Mouse (Mus musculus) ES-CJ7 (cell line): Measurements from ENCODE around the gene Banf2.
A peak's percentile ranks its signal among the peaks of the same experiment; 100 is the strongest.

Experiments used
- DNase-seq: peaks from one replicate; pipeline ENCODE4 v3.0.0; 2011; ENCODE audit warnings: low read depth, low spot score

Banf2 gene

GRCm38 (mm10) chr2:144032664-144033063 is at the start of gene Banf2:
TSS of gene Banf2 (plus strand) at chr2:144033059.
- no peak for DNase-seq

- DNase-seq = no peak
These were observed 49.4 kb upstream of the Banf2 start for GRCm38 (mm10) chr2:143983482-143983881.

DNA sequence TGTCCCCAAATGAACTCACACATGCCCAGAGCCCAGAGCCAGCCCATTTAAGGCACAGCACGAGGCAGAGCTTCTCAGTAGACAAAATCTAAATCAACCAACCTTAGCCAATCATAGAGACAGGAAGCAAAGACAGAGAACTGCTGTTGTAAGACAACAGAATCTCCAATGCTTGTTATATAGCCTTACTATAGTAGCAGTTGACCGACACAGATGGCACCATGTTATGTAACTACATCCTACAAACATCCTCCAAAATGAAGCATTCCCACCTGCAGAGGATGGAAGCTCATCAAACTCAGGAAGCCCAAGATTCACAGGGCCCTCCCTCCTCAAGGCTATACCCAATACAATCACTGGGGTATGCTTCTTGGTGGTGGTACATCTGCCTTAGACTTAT is 45.4 kb upstream of the Banf2 start:
- no peak for DNase-seq

GRCm38 (mm10) chr2:143988016-143988415 is 44.8 kb upstream of the Banf2 start:
- no peak for DNase-seq

DNA sequence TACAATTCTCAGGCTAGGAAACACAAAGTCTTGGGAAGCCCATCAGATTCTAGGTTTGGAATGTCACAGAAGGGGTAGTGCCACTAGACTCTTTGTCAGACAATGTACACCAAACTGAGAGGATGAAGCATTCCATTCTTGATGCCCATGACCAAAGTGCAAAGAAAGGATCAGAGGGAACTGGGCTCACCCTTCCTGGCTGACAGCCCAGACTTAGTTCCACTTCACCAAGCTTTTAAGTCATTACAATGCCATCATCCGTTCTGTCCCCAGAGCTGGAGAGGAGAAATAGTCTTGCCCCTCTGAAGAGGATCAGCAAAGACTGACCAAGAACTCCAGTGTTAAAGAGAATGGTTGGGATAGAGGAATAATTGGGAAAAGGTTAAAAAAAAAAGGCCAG is 41.9 kb upstream of the Banf2 start:
- DNase-seq = no peak

GRCm38 (mm10) chr2:143991964-143992672 is 40.7 kb upstream of the Banf2 start:
- no peak for DNase-seq

- DNase-seq = no peak
These were observed 39.9 kb upstream of the Banf2 start for GRCm38 (mm10) chr2:143992977-143993376.

DNA sequence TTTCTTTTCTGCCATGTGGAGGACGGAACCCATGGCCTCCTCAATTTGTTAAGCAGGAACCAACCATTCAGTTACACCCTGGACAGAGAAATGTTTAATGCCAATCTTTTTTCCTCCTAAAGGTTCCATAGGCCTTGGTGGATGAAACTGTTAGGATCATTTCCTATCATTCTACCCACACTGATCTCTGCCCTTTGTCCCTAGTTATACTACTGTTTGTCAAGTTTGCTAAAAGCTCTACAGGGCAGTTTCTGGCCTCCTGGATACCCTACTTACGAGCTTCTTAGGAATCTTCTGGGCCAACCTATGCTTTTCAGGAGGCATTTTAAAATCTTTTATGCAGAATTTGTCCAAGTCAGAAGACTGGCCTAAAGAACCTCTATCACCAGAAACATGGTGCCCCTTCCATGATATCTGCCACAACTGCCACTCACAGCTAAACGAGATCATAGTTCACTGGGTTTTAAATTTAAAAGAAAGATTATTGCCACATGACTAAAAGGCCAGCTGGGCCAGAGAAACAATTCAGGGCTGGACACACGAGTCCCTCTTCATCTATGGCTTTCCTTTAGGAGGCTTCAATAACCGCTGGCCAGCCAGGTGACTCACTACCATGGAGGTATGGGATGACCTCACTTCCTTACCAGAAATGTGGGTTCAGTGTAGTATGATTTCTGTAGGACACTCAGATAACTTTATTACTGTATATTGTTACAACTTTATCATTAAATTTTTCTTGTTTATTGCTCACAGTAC is 30.5 kb upstream of the Banf2 start:
- DNase-seq = no peak

GRCm38 (mm10) chr2:144003544-144003943 is 29.3 kb upstream of the Banf2 start:
- DNase-seq = no peak

DNA sequence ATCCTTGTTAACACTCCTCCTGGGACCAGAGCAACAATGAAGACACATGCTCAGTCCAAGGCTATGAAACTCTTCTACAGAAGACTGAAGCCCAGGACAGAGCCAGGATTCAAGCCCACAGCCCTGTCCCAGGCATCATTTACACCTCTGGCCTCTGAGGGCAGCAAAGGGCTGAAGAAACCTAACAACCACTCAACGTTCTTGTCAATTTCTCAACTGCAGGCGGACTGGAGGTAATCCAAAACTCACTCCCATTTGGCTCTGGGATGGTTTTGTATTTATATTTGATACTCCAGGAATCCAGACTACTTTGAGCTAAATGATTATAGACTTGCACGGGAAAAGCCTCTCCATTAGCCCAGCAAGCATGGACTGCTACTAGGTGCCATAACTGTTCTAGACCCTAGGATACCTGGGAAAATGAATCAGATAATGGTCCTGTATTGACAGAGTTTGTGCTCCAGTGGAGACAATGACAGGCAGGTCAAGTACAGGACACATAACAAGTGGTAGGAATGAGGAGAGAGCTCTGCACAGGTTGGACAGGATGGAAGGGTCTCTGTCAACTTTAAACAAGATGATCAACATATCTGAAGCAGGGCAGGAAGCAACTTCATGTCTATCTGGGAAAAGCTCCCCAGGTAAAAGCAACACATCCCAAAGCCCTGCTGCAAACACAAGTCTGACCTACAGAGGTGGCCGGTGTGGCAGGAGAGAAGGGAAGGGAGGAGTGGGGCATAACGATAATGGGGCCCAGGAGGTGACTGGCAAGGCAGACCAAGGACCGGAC is 27.5 kb upstream of the Banf2 start:
- DNase-seq = no peak

- no peak for DNase-seq
These were observed 26.2 kb upstream of the Banf2 start for GRCm38 (mm10) chr2:144006686-144007085.

GRCm38 (mm10) chr2:144007211-144007610 is 25.6 kb upstream of the Banf2 start:
- no peak for DNase-seq

- no peak for DNase-seq
These were observed 23.8 kb upstream of the Banf2 start for GRCm38 (mm10) chr2:144009081-144009480.

- peak; percentile 12 for DNase-seq
These were observed 23.1 kb upstream of the Banf2 start for GRCm38 (mm10) chr2:144009551-144010281.

DNA sequence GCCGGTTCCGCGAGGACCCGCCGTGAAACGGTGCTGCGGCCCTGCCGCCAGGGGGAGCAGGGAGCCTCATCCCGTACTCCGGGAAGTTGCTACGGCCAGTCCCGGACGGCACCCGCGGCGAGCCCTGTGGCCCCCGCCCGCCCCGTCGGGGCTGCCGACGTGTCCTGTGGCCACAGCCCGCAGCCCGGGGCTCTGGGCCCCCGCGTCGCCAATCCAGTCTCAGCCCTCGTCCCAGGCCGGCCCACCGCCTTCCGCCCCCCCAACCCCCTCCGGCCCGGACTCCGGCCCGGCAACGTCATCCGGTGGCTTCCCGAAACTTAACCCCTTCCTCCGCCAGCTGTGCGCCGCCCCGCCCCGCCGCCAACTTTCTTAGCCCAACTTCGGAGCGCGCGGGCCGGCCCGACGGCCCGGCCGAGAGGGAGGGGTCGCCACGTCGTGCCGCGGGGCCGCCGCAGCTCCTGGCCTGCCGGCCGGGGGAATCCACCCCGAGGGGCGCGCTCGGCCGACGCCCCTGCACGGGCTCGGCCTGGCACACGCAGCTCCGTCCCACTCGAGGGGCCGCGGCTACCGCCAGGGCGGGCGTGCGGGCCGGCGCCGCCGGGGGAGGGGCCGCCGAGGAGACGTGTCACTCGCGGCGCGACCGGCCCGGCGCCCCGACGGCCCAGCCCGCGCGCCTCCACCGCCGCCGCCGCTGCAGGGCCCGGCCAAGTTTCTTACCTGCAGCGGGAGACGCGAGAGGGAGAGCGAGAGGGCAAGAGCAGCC is 22.4 kb upstream of the Banf2 start:
- DNase-seq = peak; percentile 63

GRCm38 (mm10) chr2:144011080-144011551 is 21.7 kb upstream of the Banf2 start, which contains the start of gene Rrbp1:
TSS of gene Rrbp1 (minus strand) at chr2:144011263.
- peak; percentile 97 for DNase-seq

- DNase-seq = no peak
These were observed 18.8 kb upstream of the Banf2 start for GRCm38 (mm10) chr2:144014051-144014450.

DNA sequence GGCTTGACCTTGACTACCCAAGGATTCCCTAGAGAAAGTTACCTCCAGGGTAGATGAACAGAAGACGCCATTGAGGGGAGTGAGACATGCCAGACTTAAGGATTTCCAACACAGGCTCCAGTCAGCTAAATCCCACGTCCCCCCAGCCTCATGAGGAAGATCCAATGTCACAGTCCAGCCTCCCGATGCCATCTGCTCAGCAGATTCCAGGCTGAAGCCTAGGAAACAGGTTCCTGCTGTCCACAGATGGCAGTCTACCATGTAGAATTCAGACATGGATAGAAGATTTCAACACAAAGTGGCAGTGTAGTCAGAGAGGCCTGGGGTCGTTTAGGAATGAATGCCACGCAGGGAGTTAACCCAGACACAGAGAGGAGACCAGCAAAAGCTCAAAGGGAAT is 18.4 kb upstream of the Banf2 start:
- no peak for DNase-seq

DNA sequence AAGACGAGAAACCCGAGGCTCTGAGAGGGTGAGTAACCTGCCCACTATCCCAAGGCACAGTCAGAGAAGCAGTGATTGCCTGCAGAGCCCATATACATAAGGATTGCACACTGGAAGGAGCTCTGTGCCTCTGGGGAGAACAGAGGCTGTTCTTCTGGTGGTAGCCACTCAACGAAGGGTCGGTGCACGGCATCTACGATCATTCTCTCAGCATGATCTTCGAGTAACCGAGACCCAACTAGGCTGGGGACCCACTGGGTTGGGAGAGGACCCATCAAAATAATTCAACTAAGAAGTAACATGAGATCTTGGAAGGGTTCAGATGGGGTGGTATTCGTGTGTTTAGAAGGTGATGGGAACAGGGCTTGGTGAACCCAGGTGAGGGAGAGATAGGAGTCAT is 17.0 kb upstream of the Banf2 start:
- DNase-seq = no peak

- DNase-seq = no peak
These were observed 12.9 kb upstream of the Banf2 start for GRCm38 (mm10) chr2:144019971-144020370.

DNA sequence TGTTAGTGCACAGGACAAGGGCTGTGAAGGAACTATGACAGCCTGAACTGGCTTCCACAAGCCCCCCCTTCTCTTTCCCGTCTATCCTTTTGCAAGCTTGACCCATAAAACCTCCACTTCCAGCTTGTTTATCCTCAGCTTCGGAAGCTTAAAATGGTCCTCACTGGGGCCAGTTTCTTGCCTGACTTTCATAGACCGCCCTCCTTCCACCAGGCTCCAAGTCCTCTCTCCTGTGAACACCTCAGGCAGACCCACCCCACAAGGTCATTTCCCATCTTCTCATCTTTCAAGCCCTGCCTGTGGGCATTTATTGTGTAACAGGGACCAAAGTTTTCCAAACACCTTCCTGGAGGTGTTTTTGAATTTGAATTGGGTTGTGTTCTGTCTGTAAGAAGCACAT is 10.4 kb upstream of the Banf2 start:
- no peak for DNase-seq
